Mouse (Mus musculus) urinary bladder, adult 18-20 months (tissue): ENCODE results near the gene Ccl7.
A peak's percentile ranks its signal among the peaks of the same experiment; 100 is the strongest.

Experiments used
- DNase-seq, 2 experiments: peaks; one replicate each; pipeline ENCODE4 v3.0.0; 2022; ENCODE audit warnings: low spot score in 2 of 2, mixed read lengths in 2 of 2

The Ccl7 gene

GRCm38 (mm10) chr11:82035356-82035755, 10.2 kb upstream of the Ccl7 start, which contains the start of gene Ccl2:
TSS of gene Ccl2 (plus strand) at chr11:82035571.
- peak in 1 of 2 experiments; percentile 71 for DNase-seq

GRCm38 (mm10) chr11:82035857-82036256, 9.7 kb upstream of the Ccl7 start:
- no peak for DNase-seq

DNA sequence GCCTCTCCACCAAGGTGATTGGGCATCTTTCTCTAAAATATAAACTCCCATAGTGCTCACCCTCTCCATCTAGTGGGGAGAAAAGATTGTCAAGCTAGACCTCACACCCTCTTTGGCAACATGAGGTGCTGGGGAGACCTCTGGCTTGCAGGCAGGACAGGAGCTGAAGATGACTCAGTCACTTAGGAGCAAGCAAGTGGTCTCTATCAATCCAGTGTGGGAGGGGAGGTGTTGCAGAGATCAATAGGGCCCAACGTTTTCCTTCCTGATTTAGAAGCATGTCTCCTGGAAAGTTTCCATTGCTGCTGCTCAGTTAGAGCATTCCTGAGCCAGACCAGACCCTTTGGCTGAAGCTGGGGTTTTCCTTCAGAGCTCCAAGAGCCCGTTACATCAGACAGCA, 7.0 kb upstream of the Ccl7 start, which contains the start of gene Gm17268:
Gm17268 (minus strand) TSS at position 28 of the 400 bp plus-strand sequence.
- DNase-seq = no peak

DNA sequence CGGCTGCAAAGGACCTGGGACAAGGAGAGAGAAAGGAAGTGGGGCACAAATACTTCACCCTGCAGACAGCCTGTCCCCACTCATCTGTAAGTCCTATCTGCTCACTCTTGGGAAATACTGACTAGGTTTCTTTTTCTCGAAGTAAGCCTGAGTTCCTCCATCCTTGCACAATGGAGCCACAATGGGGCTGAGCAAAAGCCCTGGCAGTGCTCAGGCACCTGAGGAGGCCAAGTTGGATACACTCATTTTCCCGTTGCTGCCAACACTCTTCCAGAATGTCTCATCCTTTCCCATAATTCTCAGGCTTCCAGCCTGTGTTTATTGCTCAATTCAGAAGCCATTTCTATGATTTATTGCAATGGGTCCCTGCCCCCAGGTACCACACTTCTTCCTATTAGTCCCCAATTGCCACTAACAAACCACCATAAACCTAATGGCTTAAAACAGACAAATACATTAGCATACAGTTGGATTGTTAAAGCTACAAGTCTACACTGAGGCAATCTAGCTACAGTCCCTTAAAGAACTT, 6.3 kb upstream of the Ccl7 start:
- no peak for DNase-seq

DNA sequence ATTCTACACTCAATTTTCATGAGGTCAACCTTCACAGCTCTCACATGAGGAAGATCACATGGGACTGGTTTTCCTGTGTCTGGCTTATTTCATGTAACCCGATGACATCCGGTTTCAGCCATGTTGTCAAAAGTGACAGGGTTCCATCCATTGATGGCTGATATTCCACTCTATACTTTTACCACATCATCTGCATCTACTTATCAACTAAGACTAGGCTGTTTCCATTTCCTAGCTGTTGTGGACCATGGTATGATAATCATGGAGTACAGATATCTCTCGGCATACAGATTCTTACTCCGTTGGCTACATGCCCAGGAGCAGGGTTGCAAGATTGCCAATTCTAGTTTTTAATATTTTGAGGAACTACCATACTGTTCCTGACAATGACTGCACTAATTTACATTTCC, 3.8 kb upstream of the Ccl7 start:
- DNase-seq = no peak

- peak in 1 of 2 experiments; percentile 11 for DNase-seq
These were observed 2.4 kb downstream of the Ccl7 start for GRCm38 (mm10) chr11:82047746-82048415.

DNA sequence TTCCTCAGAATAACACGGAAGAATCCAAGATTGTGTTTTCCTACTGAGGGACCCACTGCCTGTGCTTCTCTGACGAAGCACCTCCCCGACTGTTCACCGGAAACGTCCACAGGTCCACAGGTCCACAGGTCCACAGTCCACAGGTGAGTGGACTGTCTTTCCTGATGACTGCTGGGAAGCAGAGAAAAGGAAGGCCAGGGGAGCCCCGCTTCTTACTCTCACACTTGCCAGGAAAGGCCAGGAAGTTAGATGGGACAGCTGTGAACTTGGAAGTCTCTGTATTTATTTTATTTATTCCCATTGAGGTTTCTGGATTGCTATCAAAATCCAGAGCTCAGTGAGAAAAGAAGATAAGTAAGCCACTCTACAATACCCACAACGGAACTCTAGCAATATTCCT, 8.3 kb downstream of the Ccl7 start:
- DNase-seq = no peak

DNA sequence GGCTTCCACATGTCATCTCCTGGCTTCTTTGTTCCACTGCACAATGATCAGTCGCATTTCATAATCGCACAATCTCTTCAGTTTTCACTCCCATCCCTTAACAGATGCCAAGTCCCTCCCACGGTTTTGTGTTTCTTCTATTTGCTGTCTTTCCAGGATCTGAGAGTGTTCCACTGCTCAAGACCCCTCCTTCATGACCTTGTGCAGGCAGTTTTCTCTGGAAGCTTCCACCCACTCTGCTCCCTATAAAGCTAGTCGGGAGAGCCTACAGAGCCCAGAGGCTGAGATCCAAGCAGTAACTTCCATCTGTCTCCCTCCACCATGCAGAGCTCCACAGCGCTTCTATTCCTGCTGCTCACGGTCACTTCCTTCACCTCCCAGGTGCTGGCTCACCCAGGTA, 12.1 kb downstream of the Ccl7 start, which contains the start of gene Ccl11:
Ccl11 (plus strand) TSS at position 178 of the 400 bp plus-strand sequence.
- no peak for DNase-seq

GRCm38 (mm10) chr11:82062226-82062625, 16.7 kb downstream of the Ccl7 start:
- no peak for DNase-seq

DNA sequence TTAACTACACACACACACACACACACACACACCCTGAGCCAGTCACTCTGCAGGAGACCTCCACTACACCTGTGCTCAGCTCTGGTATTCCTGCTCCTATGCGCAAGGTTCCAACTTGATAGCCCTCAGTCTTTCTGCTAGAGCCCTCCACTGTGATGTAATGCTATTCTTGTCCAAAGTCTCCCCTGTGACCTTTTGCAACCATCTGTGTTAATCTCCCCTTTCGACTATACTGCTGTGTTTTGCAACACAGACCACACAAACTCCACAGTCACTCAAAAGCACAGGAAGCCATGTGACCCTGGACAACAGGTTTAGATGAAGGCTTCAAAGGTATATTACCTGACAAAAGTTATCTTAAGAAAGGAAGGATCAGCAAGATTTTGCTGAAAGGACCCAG, 17.9 kb downstream of the Ccl7 start:
- DNase-seq = no peak

DNA sequence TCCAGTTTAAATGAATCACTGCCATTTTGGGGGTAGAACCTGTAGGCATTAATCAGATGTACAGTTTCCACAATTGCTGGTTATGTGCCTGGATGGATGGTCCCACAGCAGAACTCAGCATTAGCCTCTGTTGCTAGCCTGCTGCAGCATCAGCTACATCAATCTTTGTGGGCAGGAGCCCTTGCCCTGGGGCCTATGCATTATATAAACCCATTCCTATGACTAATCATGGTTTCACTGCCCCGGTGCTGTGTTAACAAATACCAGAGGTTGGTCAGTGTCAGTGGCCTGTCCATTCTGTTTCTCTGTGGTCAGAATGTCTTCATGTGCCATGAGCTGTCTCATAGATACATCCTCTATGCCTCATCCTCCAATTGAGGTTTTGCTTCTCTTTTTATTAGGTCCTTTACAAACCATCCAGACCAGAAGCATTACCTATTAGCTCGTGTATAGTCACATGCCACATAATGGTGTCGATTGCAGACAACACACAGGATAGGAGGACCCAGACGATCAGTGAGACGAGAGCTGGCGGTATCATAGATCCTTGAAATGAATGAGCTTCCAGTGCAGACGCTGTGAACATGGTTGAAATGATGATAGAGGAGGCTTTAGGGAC, 21.6 kb downstream of the Ccl7 start:
- DNase-seq = no peak

DNA sequence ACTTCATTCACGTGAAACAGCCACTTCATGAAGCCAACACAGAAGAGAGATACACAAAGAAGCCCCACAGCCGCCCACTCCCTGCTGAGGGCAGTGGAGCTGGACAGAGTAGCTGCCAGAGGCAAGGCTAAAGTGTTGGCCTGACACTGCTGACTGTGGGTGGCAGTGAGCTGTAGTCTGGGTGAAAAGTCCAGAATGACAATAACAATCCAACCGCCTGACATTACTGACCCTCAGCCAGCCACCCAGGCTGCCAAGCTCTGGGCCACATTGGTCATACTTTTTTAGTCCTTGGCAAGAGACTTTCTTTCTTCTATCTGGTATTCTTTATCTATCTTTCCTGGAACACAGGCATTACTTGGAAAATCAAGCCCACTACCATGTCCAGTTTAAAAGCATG, 25.6 kb downstream of the Ccl7 start:
- DNase-seq = no peak

- DNase-seq = no peak
These were observed 26.9 kb downstream of the Ccl7 start for GRCm38 (mm10) chr11:82072374-82072773.

DNA sequence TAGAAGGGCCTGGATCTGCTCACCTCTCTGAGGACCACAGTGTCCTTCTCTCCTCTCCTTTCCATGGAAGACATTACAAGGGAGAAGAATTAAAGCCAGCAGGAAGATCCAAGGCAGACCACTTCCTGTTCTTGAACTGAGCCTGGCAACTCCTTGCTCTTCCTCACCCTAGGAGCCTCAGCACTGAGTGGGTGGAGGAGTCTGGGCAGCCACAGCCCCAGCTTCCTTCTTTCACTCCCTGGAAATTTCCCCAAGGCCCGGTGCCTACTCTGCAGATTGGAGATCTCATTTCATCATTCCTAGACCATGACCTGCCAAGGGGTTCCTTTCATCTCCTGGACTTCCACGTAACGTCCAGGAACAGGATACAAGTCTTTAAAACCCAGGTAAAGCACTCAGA, 27.5 kb downstream of the Ccl7 start:
- no peak for DNase-seq

- no peak for DNase-seq
These were observed 28.2 kb downstream of the Ccl7 start for GRCm38 (mm10) chr11:82073686-82074085.

- no peak for DNase-seq
These were observed 31.5 kb downstream of the Ccl7 start for GRCm38 (mm10) chr11:82077031-82077430.

DNA sequence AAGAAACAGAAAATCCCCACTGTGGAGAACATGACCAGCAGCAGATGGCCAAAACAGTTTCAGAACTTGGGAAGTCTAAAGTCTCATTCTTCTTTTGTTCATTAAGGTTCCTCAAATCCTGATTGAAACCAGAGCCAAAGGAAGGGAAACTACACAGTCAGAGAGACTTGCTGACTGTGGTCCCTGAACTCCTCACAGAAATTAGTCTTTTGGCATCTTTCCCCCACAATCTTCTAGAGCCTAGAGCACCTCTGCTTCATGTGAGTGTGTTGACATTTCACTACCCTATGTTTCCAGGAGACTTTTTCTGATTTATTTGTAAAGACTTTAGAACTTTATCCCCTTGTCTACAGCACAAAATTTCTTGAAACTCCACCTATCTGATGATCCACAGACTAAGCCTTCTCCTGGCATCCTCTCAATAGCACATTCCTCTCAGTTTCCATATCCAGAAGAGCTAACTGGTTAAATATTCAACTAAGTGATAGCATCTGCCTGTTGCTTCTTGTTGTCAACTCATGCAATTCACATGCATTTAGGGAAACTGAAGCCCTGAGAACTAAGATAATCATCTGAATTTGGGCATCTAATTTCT, 32.7 kb downstream of the Ccl7 start:
- DNase-seq = no peak

GRCm38 (mm10) chr11:82080865-82081264, 35.4 kb downstream of the Ccl7 start:
- no peak for DNase-seq

DNA sequence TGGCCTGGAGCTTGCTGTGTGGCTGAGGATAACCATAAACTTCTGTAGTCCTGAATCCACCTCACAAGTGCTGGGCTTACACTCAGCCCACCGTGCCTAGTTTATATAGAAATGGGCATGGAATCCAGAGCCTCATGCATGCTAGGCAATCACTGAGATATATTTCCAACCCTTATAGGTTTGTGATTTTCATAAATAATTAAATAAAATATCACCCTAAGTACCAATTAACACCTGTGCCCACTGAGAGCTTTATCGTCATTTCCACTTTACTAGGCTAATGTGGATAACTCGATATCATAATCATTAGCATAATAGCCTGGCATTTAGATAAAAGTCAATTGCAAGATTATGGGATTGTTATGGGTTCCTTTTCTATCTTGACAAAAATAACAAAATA, 38.8 kb downstream of the Ccl7 start:
- no peak for DNase-seq
